Mouse (Mus musculus) liver, adult 2 months (tissue): ENCODE data around the gene Rps19.

Source experiments
- CTCF ChIP-seq: fragments of 200-500 bp; IDR thresholded peaks from 2 replicates; pipeline ENCODE4 v1.5.1; 2011; ENCODE audit warnings: low read depth, low read length, control low read depth
- POLR2A ChIP-seq: fragments of 200-500 bp; IDR thresholded peaks from 2 replicates; pipeline ENCODE4 v1.6.1; 2011; ENCODE audit warnings: low read length, control low read depth; ENCODE audit not compliant: insufficient read depth; ENCODE audit errors: extremely low read depth

DNA sequence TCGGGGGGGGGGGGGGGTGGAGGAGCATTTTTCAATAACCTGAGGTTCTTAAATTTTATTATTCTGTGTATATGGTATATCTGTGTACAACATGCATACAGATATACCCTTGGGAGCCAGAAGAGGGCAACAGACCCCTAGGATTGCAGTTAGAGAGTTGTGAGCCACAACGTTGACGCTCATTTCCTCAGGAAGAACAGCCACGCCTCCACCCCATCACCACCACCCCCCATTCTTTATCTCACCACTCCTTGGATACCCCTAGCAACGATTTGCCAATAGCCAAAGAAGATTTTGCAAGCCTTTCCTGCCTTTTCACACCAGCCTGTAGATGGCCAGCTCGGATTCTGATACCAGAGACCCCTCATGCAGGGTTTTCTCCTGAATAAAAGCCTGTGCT is 38.5 kb upstream of the Rps19 start:
- TF ChIP-seq POLR2A (no peak), CTCF (no peak)
